Mouse (Mus musculus) frontal cortex, postnatal 14 days (tissue): ENCODE data around the gene Bpifc.

Source experiments
- DNase-seq, 2 experiments: peaks; one replicate each; pipeline ENCODE4 v3.0.0; 2022; ENCODE audit warnings: low spot score in 2 of 2

The Bpifc gene

DNA sequence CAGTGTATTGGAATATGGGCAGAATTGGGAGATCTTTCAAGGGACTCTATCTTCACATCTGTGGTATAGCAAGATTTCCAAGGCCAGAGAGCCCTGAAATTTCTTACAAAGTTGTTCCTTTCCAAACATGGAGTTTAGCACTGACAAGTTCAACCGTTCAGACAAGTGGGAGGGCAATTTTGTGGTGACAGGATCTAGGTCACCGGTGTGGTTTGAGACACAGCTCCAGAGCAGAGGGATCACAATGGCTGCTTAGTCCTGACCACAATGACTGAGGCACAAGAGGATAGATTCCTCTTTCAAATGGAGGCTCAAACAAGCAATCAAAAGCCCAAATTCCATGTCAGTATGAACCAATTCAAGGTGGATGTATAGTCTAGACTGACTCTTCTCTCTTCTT, 523 bp downstream of the Bpifc start:
- DNase-seq = no peak

DNA sequence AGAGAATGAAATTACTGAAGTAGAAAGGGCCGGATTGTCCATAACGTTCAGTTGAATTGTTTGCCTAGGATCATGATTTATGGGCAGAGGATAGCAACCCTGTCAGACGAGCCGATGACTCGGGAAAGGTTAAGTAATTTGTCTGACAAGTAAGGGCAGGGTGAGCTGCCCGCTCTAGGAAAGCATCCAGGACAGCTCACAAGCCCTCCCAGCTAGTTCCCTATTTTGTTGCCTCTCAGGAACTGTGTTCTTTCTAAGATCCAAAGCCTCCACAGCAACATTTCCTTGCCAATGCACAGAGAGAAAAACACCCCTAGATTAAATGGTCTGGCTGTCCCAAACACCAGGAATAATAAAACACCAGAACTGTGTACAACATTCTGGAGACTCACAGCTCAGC, 1.1 kb downstream of the Bpifc start:
- no peak for DNase-seq

DNA sequence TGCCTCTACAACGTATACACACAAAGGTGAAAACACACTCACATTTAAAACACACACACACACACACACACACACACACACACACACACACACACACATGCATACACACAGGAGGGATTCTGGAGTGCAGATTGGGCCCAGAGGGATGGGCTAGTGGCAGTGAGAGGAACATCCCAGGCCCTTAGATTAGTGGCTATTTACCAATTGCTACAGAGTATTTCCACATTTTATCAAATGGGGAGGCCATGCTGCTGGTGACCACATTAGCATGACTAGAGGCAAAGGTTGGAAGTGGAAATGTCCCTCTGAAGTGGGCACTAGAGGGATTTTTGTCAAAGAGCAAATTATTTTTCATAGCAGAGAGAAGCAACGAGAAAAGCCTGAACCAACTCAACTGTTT, 2.0 kb downstream of the Bpifc start:
- DNase-seq = no peak

DNA sequence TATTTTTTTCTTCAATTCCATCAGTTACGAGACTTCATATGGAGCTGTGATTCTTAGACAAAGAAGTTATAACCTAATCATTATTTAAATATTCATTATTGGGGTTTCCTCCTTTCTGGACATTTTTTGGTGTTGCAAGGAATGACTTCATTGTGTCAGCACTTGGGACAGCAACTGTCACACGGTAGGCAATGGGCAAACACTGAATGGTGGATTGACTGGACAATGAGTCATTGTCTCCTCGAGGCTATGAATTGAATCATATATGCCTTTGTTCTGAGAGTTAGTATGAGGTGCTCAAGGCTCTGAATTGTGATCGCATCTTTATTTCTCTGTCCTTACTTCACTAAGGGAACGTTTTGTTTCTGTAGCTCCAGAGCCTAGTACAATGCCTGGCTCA, 5.2 kb downstream of the Bpifc start:
- no peak for DNase-seq

DNA sequence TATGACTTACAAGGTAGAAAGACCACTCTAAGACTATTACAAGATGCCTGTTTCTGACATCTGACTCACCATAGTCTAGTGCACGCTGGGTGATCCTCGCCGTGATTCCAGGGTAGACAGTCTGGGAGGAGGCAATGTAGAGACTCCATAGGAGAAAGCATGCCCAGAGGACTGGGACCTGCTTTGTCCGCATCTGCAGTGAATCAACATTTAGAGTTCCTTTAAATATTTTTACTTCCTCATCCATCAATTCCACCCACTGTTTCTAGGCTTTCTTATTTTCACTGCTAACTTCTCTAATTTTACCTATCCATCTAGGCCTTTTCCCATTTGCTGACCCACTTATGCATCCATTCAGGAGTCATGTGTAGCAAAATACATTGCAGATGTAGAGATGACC, 11.2 kb downstream of the Bpifc start:
- DNase-seq = no peak

DNA sequence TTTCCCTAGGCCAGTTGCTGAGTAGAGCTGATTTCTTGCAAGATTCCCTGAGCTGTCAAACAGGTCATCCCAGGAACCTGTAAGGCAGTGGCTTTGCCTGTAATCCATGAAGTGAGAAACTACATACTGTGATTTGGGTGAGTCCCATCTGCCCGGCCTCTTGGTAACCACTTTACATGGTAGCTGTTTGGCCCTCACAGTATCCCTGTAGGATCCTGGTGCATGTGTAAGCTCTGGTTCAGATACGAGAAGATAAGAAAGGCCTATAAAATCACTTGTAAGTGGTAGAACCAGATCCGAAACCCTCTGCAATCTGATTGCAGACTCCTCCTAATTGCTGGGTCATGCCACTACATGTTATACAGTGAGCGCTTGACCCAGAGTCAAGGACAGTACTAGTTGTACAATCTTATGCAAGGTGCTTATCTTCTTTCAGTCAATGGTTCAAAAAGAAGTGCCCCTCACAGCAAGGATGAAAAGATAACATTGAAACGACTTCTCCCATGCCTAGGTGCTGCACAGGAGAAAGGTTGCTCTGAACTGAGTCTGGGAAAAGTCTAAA, 17.1 kb downstream of the Bpifc start:
- no peak for DNase-seq

DNA sequence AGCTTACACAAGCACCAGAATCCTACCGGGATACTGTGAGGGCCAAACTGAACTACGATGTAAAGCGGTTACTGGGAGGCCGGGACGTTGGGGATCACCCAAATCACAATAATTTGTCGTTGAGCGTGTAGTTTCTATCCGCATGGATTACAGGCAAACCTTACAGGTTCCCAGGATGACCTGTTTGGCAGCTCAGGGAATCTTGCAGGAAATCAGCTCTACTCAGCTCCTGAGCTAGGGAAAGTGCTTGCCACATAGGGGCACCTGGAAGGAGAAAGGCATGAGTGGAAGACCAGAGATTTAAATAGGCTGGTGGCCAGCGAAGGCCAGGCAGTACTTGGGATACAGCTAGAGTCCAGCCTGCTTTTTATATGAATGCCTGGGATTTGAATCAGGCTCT, 17.9 kb downstream of the Bpifc start:
- DNase-seq = no peak

DNA sequence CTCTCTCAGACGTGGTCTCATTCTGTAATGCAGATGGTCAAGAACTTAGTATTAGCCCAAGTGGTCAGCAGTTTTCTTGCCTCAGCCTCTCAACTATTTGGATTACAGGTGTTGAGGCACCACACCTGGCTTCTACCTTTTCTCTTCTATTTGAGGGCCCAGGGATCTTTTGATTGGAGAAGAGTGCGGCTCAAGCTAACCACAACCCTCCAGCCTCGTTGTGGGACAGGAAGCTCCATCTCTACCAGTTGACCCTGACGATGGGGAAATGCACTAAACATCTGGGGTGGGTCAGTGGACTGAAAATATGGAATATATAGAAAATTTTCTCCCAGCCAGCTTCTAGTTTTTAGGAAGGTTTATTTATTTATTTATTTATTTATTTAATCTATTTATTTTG, 19.3 kb downstream of the Bpifc start:
- no peak for DNase-seq

DNA sequence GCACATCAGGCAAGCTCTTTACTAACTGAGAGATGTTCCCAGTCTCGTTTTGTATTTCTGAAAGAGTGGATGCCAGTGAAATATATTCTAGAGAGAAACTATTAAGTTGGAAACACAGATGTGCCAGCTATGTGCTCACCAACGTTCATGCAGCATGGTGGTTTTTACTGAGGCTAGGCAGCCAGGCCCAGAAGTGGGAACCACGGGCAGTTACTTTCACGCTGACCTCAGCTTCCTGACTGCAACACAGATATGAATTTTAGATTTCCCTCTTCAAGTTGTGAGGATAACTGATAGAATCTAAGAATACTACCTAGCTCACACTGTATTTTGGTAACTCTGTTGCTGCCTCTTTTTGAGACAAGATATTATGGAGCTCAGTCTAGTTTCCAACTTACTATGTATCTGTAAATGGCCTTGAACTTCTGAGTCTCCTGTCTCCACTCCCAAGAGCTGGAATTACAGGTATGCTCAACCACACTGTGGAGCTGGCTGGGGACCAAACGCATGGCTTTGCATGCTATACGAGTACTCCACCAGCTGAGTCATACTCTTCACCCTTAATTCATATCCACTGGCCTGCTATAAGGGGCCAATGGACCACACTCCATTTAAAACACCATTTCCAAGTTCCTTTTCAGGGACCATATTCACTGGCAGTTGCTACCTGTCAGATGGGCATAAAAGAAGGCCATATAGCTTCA, 22.1 kb downstream of the Bpifc start:
- DNase-seq = no peak

DNA sequence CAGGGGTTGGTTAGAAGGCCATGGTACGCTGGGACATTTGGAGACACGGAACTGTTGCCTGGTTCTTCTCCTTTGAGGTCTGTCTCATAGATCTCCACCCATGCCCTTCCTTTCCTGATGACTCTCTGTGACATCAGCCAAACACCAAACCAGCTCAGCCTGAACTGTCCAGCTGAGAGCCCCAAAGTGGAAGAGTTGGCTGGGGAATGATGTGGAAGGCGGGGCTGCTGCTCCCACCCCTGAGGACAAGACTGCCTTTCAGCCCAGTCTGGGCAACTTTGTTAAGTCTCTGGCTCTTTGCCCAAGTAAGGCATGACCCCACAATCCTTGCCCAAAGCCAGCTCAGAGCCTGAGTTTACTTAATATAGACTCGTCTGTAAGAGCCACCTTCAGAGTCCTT, 38.8 kb downstream of the Bpifc start:
- DNase-seq = peak in 1 of 2 experiments; percentile 20

DNA sequence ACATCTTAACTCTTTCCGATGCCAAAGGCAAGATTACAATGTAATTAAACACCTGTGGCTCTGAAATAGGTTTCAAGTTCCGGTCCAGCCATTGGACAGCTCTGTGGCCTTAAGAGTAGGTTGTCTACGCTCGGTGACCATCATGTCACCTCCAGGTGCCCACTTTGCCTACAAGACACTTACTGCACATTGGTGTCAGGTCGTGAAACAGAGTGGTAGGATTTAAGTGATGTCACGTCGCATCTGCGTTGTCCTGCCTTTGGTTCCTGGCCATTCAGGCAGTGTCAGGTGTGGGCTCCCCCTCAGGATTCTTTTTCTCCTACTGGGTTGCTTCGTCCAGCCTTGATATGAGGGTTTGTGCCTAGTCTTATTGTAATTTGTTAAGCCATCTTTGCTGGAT, 39.9 kb downstream of the Bpifc start:
- DNase-seq = no peak

DNA sequence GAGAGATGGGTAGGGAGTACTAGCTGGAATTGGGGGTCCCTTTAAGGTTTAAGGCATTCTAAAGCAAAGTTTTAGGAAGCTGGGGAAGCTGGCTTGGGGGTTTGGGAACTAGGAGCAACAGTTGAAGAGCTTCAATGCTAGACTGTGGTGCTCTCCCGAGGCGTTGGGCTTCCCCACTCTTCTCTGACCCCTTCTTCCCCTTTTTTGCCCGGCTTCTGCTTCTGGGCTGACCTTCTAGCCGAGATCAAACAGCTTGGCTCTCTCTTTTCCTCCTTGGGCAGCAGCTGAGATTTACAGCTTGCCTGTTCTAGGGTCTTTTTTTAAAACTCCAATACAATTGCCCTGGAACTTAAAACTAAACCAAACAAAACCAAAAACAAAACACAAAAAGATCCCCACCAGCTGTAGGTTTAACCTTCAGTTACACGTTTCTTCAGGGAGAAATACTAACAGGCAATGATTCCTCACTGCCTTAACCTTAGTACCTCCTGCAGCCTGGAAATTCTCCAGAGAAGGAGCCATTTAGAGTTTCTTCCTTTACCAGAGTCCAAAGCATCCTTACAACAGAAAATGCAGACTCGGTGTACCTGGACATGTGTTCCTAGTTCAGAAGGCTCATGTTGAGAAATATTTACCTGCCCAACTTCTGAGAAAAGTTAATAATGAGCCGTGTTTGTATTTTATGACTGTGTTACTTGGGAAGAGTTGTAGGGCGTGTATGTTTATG, 41.6 kb downstream of the Bpifc start:
- DNase-seq = no peak

DNA sequence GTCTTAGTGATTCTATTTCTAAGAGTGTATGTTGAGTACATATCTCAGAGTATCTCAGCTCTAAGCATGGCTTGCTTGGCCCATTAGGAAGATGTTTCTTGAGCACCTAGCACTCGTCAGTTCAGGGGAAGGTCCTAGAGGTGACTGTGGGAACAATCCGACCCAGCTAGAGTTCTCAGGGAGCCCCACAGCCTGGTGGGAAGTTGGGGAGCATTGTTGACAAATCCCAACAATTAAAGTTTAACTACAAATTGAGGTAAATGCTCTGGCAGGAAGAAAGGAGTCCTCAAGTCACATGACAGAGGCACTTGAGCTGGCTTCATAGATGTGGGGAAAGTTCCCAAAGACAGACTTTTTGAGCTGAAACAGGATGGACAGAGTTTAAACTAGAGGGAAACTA, 43.0 kb downstream of the Bpifc start:
- no peak for DNase-seq

DNA sequence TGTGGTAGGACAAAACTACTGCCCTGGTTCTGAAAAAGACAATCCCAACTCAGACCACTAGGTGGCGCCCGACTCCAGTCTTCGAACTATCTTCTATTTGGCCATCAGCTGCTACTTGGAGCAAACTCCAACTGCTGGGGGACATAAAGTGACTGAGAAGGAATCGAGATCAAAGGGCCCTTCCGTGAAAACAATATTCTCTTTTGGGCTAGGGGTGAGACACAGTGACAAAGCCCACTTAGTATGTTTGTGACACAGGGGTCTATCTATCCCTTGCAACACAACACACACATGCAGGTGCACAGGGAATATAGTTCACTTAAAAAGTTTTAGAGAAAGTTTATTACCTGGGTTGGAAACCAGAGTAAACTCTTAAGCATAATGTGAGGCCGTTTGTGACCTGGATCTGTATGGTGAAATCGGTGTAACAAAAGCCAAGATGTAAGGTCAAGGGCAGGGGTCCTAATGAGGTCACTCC, 43.5 kb downstream of the Bpifc start:
- DNase-seq = peak; percentile 67 to 91

DNA sequence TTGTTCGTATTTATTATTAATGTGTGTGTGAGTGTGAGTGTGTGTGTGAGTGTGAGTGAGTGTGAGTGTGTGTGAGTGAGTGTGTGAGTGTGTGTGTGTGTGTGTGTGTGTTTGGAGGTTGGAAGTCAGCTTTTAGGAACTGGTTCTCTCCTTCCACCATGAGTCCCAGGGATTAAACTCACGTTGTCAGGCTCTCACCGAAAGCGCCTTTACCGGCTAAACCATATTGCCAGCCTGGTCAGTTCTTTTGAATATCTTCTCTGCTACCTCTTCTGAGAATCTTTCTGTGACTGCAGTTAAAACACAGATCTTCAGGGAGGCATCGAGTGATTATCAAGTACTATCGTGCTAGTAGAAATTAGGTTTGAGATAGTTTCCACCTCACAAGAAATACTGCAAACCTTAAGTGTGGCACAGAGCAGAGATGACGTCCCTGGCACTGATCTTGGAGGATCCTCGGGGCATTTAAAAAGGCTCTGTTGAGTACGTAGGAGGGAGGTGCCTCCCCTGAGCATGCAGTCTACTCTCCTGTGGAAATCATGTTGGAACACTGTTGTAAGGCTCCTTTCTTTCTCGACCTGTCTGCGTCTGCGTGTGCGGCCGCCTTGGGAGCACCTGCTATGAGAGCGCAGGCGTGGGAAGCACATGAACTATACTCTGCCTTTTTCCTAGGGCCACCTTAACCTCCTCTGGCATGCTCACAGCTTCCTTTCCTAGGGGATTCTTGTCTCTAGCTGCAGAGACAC, 44.1 kb downstream of the Bpifc start:
- no peak for DNase-seq

DNA sequence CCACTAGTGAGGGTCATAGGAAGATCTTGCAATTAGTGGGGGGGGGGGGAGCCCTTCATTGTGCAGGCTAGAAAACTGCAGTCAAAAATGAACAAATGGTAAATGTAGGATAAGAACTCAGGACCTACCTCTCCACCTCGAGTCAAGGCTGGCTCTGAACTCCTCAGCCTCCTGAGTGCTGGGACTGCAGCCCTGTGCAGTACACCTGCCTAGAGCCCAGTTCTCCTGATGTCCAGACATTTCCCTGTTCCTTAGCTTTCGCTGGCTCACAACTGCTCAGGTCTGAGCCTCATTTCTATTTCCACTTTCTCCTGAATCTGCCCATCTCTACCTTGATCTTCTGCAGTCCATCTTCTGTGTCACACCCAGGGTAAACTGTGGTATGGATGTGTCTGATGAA, 45.2 kb downstream of the Bpifc start:
- no peak for DNase-seq

DNA sequence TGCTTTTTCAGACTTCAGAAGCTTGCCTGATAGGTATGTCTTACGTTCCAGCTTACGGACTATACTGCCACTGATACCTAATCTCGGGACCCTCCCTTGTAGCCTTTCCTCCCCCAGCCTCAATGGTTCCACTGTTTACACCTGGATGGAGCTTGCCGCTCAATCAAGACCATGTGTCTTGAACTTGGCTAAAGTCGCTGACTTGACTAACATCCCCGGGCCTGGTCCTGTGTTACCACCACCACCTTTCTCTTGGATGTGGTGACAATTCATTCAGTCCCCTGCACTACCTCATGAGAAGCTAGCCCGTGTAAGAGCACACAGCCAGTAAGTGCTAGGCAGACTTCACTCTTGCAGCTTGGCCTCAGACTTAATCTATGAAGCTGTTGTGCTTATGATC, 47.4 kb downstream of the Bpifc start:
- DNase-seq = no peak

DNA sequence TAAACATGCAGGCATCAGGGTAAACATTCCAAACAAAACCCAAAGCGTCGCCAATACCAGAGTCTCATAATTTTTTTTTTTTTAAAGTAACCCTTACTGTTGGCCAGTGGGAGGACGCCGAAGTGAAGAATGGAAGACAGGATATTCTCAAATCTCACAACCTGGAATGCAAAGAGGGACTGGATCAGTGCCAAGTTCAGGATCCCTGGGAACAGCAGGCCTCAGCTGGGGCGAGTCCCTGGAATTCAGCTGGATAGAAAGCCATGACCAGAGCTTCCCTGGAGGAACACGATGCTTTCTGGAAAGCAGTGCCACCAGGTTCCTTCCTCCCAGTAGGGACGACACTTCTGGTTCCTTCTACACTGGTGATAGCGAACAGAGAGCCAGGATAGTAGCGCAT, 48.8 kb downstream of the Bpifc start:
- DNase-seq = no peak

DNA sequence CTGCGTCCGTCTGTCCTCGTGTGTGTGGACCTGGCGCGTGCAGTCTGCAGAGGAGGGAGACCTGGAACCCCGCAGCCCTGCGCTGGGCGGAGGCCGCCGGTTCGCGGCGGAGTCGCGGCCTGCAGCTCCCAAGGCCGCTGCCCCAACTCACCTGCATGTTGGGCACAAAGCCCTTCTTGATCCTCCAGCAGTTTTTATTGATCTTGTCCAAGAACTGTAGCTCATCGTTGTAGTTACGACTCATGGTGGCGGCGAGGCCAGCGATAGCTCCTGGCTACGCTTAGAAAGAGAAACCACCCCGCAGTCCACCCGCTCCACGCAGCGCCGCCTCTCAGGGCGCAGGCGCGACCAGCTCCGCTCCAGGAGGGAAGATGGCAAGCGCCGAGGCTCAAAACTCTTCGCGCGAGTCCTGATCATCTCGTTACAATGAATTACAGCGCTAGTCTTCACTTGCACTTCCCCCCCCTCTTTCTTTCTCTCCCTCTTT, 54.2 kb downstream of the Bpifc start, which contains the start of gene Rtcb:
TSS of gene Rtcb (minus strand) at position 360 of the 487 bp plus-strand sequence.
- peak; percentile 91 to 97 for DNase-seq

DNA sequence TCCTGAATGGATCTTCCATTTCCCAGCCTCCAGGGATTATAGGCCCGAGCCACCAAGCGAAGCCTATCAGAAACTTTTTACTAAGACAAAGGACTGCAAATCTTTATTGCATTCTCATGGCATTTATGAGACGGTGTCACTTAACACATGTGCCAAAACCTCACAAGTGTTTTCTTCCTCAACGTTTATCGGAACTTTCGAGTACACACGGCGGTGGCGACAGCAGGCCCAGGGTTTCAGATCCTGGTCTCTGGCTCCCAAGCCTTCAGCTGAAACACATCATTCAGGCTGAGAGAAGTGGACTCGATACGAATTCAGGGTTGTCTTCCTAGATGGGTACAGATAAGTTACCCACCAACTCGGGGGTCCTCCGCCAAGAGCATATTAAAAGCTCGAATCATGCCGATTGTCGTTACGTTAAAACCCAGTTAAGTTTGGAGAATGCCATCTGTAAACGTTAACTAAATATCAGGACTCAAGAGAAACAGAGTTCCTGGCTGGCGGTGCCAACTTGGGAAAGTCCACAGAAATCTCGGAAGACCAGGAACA, 54.8 kb downstream of the Bpifc start:
- DNase-seq = no peak

DNA sequence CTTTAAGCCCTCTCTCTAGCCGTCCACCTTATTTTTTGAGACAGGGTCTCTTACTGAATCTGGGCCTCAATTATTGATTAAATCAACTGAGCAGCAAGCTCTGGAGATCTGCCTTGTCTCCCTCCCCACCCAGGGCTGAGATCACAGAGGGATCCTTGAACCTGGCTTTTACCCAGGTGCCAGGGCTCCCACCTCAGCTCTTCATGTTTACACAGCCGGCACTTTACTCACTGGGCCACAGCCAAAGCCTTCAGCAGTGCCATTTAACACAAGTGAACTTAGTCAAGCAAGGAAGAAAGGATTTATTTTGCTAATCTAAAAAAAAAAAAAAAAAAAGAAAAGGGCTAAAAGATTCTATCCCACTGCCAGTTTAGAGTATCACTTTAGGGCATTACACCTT, 57.3 kb downstream of the Bpifc start:
- DNase-seq = no peak

DNA sequence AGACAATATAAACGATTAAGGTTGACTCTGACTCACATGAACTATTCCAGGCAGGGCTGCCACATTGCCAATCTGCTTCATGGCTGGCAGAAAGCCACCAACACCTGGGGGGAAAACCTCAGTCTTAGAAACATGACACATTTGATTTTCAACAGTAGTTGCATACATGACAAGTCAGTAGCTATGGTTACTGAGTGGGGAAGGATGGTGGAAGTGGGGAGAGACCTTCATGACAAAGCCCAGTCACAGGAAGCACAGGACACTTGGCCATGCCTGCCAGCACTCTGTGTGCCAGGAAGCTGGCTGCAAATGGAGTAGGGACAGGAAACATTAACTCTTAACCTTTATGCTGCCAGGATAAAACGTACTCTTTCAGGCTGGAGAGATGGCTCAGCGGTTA, 58.3 kb downstream of the Bpifc start:
- DNase-seq = no peak
